18 mouse cellular contexts compared by ENCODE assay signal in genomic region chr2:73268281-73268680, GRCm38 (mm10). TPM values are rescaled to one million over a fixed set of nuclear protein-coding genes. Genes with fewer than 3 reads are reported as not detected.
DNase-seq lines count a peak whose midpoint lies in the region; ATAC-seq and TF ChIP-seq lines count a peak whose summit lies in the region.
"Had no signal": no experiment of that assay in that cellular context is flagged by ENCODE, and none has a peak within 500 bp of the region (broad histone marks: within the 10 kb centered on the region; RNA-seq: fewer than 3 reads in every experiment).

No protein-coding gene starts in this region.

- peaks cover 27% of the 10 kb centered on the region for H3K4me1 ChIP-seq in intestine, embryonic 14.5 days (replicated peaks; ENCODE audit: control insufficient read depth, insufficient read depth, low read length)
- H3K4me1 ChIP-seq in intestine, embryonic 16.5 days (ENCODE audit: control insufficient read depth, insufficient read depth, low read length): peaks cover 26% of the 10 kb centered on the region
- peaks cover 7% of the 10 kb centered on the region; the same call in 1 of the 2 replicates for H3K4me1 ChIP-seq in embryonic facial prominence, embryonic 11.5 days (ENCODE audit: control insufficient read depth, insufficient read depth, low read length)
- peaks cover 29% of the 10 kb centered on the region for H3K4me1 ChIP-seq in olfactory bulb, adult 2 months (ENCODE audit: control insufficient read depth, insufficient read depth, low read length)

- H3K27me3 ChIP-seq in intestine, embryonic 14.5 days (replicated peaks; ENCODE audit: control insufficient read depth, insufficient read depth, low read length): peaks cover 97% of the 10 kb centered on the region
- peaks cover 80% of the 10 kb centered on the region for H3K27me3 ChIP-seq in intestine, embryonic 16.5 days (replicated peaks; ENCODE audit: control insufficient read depth, insufficient read depth, low read length)
- H3K27me3 ChIP-seq in embryonic facial prominence, embryonic 11.5 days (ENCODE audit: control insufficient read depth, insufficient read depth, low read length): peaks cover 67% of the 10 kb centered on the region

- DNase-seq in intestine, embryonic 14.5 days (ENCODE audit: low spot score): peak; percentile 65
- DNase-seq in embryonic facial prominence, embryonic 11.5 days (ENCODE audit: low spot score): peak; percentile 26
- DNase-seq in induced T-regulatory cell, adult 2 months (ENCODE audit: low read depth): peak; percentile 34
- no peak for DNase-seq in left cerebral cortex, postnatal 25 days (ENCODE audit: low spot score in 2 of 2)
- DNase-seq in T-cell, adult 2 months (ENCODE audit: low spot score): no peak
- DNase-seq: cerebellum, adult 2 months; kidney, postnatal 25 days; layer of hippocampus, postnatal 36 days; liver; lung, postnatal 14 days had no signal

- no peak for TF ChIP-seq POLR2A in olfactory bulb, adult 2 months (IDR thresholded peaks at IDR 0.05; ENCODE audit: insufficient read depth, low read depth, low read length)

- TF ChIP-seq CTCF in olfactory bulb, adult 2 months (IDR thresholded peaks at IDR 0.05; ENCODE audit: insufficient read depth, low read depth, low read length): no peak

- no peak for ATAC-seq in intestine, embryonic 14.5 days (replicated peaks; ENCODE audit: low FRiP score, low TSS enrichment, low read depth)
- ATAC-seq in intestine, embryonic 16.5 days: no peak
- no peak for ATAC-seq in embryonic facial prominence, embryonic 11.5 days (replicated peaks; ENCODE audit: insufficient number of reproducible peaks, low FRiP score, low TSS enrichment, low read depth)
- no peak for ATAC-seq in megakaryocyte progenitor cell, adult 5-6 weeks (replicated peaks; ENCODE audit: poor library complexity)
- ATAC-seq: activated CD4-positive, CD25-positive, alpha-beta regulatory T cell, adult 4 months; intestine, postnatal 0 days had no signal

- no peaks in the 10 kb centered on the region for H3K36me3 ChIP-seq in intestine, embryonic 14.5 days (ENCODE audit: control insufficient read depth, insufficient read depth, low read length)
- no peaks in the 10 kb centered on the region for H3K36me3 ChIP-seq in intestine, embryonic 16.5 days (ENCODE audit: control insufficient read depth, insufficient read depth, low read length)
- no peaks in the 10 kb centered on the region for H3K36me3 ChIP-seq in embryonic facial prominence, embryonic 11.5 days (replicated peaks; ENCODE audit: control insufficient read depth, insufficient read depth, low read depth, low read length)
- H3K36me3 ChIP-seq: embryonic facial prominence, embryonic 15.5 days had no signal

- no peak overlapping the region for H3K9ac ChIP-seq in intestine, embryonic 14.5 days (ENCODE audit: low read length)
- no peak overlapping the region for H3K9ac ChIP-seq in intestine, embryonic 16.5 days (ENCODE audit: low read depth, low read length)
- H3K9ac ChIP-seq in embryonic facial prominence, embryonic 11.5 days (replicated peaks; ENCODE audit: low read length): no peak overlapping the region
- H3K9ac ChIP-seq: embryonic facial prominence, embryonic 15.5 days had no signal

- H3K9me3 ChIP-seq in intestine, embryonic 14.5 days (ENCODE audit: control insufficient read depth, low read length): no peaks in the 10 kb centered on the region
- H3K9me3 ChIP-seq in intestine, embryonic 16.5 days (ENCODE audit: control insufficient read depth, low read length): no peaks in the 10 kb centered on the region
- no peaks in the 10 kb centered on the region for H3K9me3 ChIP-seq in embryonic facial prominence, embryonic 11.5 days (replicated peaks; ENCODE audit: control insufficient read depth, low read length)
- H3K9me3 ChIP-seq: embryonic facial prominence, embryonic 15.5 days had no signal

- no peak overlapping the region for H3K4me2 ChIP-seq in intestine, embryonic 14.5 days (ENCODE audit: low read length)
- no peak overlapping the region for H3K4me2 ChIP-seq in intestine, embryonic 16.5 days (ENCODE audit: low read depth, low read length)
- H3K4me2 ChIP-seq in embryonic facial prominence, embryonic 11.5 days (ENCODE audit: low read depth, low read length): no peak overlapping the region
- H3K4me2 ChIP-seq: embryonic facial prominence, embryonic 15.5 days had no signal

- H3K27ac ChIP-seq in intestine, embryonic 14.5 days (ENCODE audit: low read depth): no peak overlapping the region
- H3K27ac ChIP-seq in intestine, embryonic 16.5 days (ENCODE audit: low read length): no peak overlapping the region
- no peak overlapping the region for H3K27ac ChIP-seq in embryonic facial prominence, embryonic 11.5 days (replicated peaks; ENCODE audit: low read depth, low read length)
- H3K27ac ChIP-seq in olfactory bulb, adult 2 months (ENCODE audit: insufficient read depth, low read depth, low read length): peak overlapping the region; percentile 89
- H3K27ac ChIP-seq: embryonic facial prominence, embryonic 15.5 days had no signal

- intact Hi-C loops in left cerebral cortex, postnatal 25 days (cut with DNase I): no loop called here

- 3% methylated on average over 12 of the region's 12 CpGs for WGBS in intestine, embryonic 14.5 days
- 3% methylated on average over 12 of the region's 12 CpGs for WGBS in intestine, embryonic 16.5 days
- WGBS in embryonic facial prominence, embryonic 11.5 days: under 1% methylated on average over 12 of the region's 12 CpGs
- WGBS in olfactory bulb, adult 2 months: 4% methylated on average over 12 of the region's 12 CpGs

- H3K4me3 ChIP-seq in intestine, embryonic 14.5 days (ENCODE audit: low read depth, low read length): no peak overlapping the region
- no peak overlapping the region for H3K4me3 ChIP-seq in intestine, embryonic 16.5 days (ENCODE audit: low read length)
- H3K4me3 ChIP-seq in embryonic facial prominence, embryonic 11.5 days (ENCODE audit: low read depth, low read length): no peak overlapping the region
- peak overlapping the region; percentile 33 for H3K4me3 ChIP-seq in olfactory bulb, adult 2 months (ENCODE audit: insufficient read depth, low read depth, low read length)
- H3K4me3 ChIP-seq: embryonic facial prominence, embryonic 15.5 days had no signal

RNA-seq across cellular contexts. Expression of gene Sp9, which starts 3.4 kb away (rescaled TPM):
- not detected in 2 replicates for polyA plus RNA-seq in intestine, embryonic 14.5 days (2014; fragmentation: Nextera tagmentation; extraction: Ambion mirVana)
- polyA plus RNA-seq in intestine, embryonic 16.5 days (2015; fragmentation: Nextera tagmentation; extraction: Ambion mirVana): not detected in 2 replicates
- polyA plus RNA-seq in embryonic facial prominence, embryonic 11.5 days (2014; fragmentation: Nextera tagmentation; extraction: Ambion mirVana): 0.98 and 1.6 TPM in 2 replicates
- not detected in 2 replicates for polyA plus RNA-seq in olfactory bulb, adult 2 months (2012; ENCODE audit: insufficient read depth, insufficient read length, low replicate concordance, missing spikeins)
- not detected in 2 replicates for total RNA-seq in megakaryocyte progenitor cell, adult 5-6 weeks (2015)
- total RNA-seq in megakaryocyte progenitor cell, adult 5-6 weeks (2017): not detected in 2 replicates
- total RNA-seq in left cerebral cortex, postnatal 25 days (2021): 1 to 10 TPM; 2.5 to 4.1 TPM
- total RNA-seq: heart, postnatal 25 days had no signal
- polyA plus RNA-seq: activated CD4-positive, CD25-positive, alpha-beta regulatory T cell, adult 4 months; intestine, postnatal 0 days; thymus, postnatal 0 days had no signal

RNA-seq across cellular contexts. Expression of gene Scrn3, which starts 44.1 kb away (rescaled TPM):
- 12.2 and 12.6 TPM in 2 replicates for polyA plus RNA-seq in intestine, embryonic 14.5 days (2014; fragmentation: Nextera tagmentation; extraction: Ambion mirVana)
- polyA plus RNA-seq in intestine, embryonic 16.5 days (2015; fragmentation: Nextera tagmentation; extraction: Ambion mirVana): 16.6 and 16.9 TPM in 2 replicates
- 14.5 and 14.7 TPM in 2 replicates for polyA plus RNA-seq in embryonic facial prominence, embryonic 11.5 days (2014; fragmentation: Nextera tagmentation; extraction: Ambion mirVana)
- polyA plus RNA-seq in olfactory bulb, adult 2 months (2012; ENCODE audit: insufficient read depth, insufficient read length, low replicate concordance, missing spikeins): not detected in 2 replicates
- total RNA-seq in megakaryocyte progenitor cell, adult 5-6 weeks (2015): 7.5 and 13.9 TPM in 2 replicates
- 15.5 and 22.7 TPM in 2 replicates for total RNA-seq in megakaryocyte progenitor cell, adult 5-6 weeks (2017)
- total RNA-seq in left cerebral cortex, postnatal 25 days (2021): 10 to 100 TPM; 13.3 to 17.5 TPM

RNA-seq across cellular contexts. Expression of gene Cir1, which starts 44.2 kb away (rescaled TPM):
- 22.3 and 24.5 TPM in 2 replicates for polyA plus RNA-seq in intestine, embryonic 14.5 days (2014; fragmentation: Nextera tagmentation; extraction: Ambion mirVana)
- 14.7 and 14.9 TPM in 2 replicates for polyA plus RNA-seq in intestine, embryonic 16.5 days (2015; fragmentation: Nextera tagmentation; extraction: Ambion mirVana)
- polyA plus RNA-seq in embryonic facial prominence, embryonic 11.5 days (2014; fragmentation: Nextera tagmentation; extraction: Ambion mirVana): 26.8 and 28.1 TPM in 2 replicates
- polyA plus RNA-seq in olfactory bulb, adult 2 months (2012; ENCODE audit: insufficient read depth, insufficient read length, low replicate concordance, missing spikeins): not detected in 2 replicates
- 11.3 and 14.8 TPM in 2 replicates for total RNA-seq in megakaryocyte progenitor cell, adult 5-6 weeks (2015)
- total RNA-seq in megakaryocyte progenitor cell, adult 5-6 weeks (2017): 9.7 and 20.9 TPM in 2 replicates
- 10 to 100 TPM; 26.4 to 28.6 TPM for total RNA-seq in left cerebral cortex, postnatal 25 days (2021)

RNA-seq across cellular contexts. Expression of gene Ola1, which starts 49.6 kb away (rescaled TPM):
- 92.0 and 94.6 TPM in 2 replicates for polyA plus RNA-seq in intestine, embryonic 14.5 days (2014; fragmentation: Nextera tagmentation; extraction: Ambion mirVana)
- polyA plus RNA-seq in intestine, embryonic 16.5 days (2015; fragmentation: Nextera tagmentation; extraction: Ambion mirVana): 73.7 and 81.5 TPM in 2 replicates
- 107 and 117 TPM in 2 replicates for polyA plus RNA-seq in embryonic facial prominence, embryonic 11.5 days (2014; fragmentation: Nextera tagmentation; extraction: Ambion mirVana)
- 370 TPM in 1 of 2 replicates, not detected in the other for polyA plus RNA-seq in olfactory bulb, adult 2 months (2012; ENCODE audit: insufficient read depth, insufficient read length, low replicate concordance, missing spikeins)
- total RNA-seq in megakaryocyte progenitor cell, adult 5-6 weeks (2015): 157 and 170 TPM in 2 replicates
- 152 and 154 TPM in 2 replicates for total RNA-seq in megakaryocyte progenitor cell, adult 5-6 weeks (2017)
- total RNA-seq in left cerebral cortex, postnatal 25 days (2021): 100 to 1,000 TPM in 1 of 2 experiments, 10 to 100 TPM in 1; 97.8 to 103 TPM

Comparison
In these comparisons a context has a peak if more than half of its experiments do, and no peak if none do; other contexts are left out.
1. DNase-seq: peak in intestine, embryonic 14.5 days (single experiment), embryonic facial prominence, embryonic 11.5 days (single experiment) and induced T-regulatory cell, adult 2 months (single experiment); none in left cerebral cortex, postnatal 25 days (0 of 2) and T-cell, adult 2 months (single experiment).
2. RNA of gene Scrn3, which starts 44.1 kb away (polyA plus RNA-seq): 16.6 to 16.9 TPM in intestine, embryonic 16.5 days, 14.5 to 14.7 TPM in embryonic facial prominence, embryonic 11.5 days and 12.2 to 12.6 TPM in intestine, embryonic 14.5 days; not detected in olfactory bulb, adult 2 months; every median in the first group is over 10 times any median in the second.